Mouse (Mus musculus): ENCODE measurements around the gene Olfr484. TPM values are rescaled to one million over a fixed set of nuclear protein-coding genes. Genes with fewer than 3 reads are reported as not detected.
"Not testable (repeated sequence)": the region's sequence is repeated elsewhere in the genome, so short reads cannot be mapped to it uniquely, and the experiment has no call there.

Gene Olfr484
- polyA plus RNA-seq (2015; fragmentation: Nextera tagmentation; extraction: Ambion mirVana), result not detected in 2 replicates

DNA sequence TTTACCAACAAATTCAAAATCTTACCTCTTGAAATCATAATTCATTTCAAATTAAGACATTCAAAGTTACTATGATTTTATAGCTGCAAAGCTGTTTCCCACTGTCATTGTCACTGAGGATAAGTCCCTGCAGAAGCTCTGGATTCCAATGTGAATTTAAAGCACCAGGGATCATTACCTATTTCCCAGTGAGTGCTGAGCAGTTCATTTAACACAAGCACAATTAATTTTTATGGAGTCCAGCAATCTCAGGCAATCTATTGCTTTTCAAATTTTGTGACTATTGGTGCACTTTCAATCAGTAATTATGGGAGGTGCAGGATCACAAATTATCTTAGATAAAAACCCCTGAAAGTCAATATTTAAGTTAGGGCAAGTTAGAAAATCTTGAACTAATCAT is at the start of gene Olfr484:
Gene Olfr484, minus strand, starts transcription at position 101 of the 400 bp plus-strand sequence.
- no peak within 1 kb of the TSS for H3K27ac ChIP-seq (replicated peaks)

DNA sequence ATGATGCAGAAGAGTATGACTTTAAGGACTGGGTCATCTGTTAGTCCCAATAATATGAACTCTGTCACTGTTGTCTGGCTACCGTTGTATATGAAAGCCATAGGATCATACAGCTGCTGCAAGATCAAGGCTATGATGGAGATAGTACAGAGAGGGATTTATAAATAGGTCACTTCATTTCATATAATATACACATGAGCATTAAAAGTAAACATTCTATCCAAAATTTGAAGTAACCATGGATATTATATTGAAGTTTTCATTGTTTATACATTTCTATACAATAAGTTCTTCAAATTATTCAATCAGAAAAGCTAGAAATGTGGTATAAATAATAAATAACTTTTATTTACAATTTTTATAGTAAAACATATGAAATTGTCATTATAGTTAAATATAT is 45.4 kb upstream of the Olfr484 start, which contains the start of gene Olfr486:
Gene Olfr486, minus strand, starts transcription at position 101 of the 400 bp plus-strand sequence.
- H3K36me3 ChIP-seq; H3K9me3 ChIP-seq; H3K4me3 ChIP-seq; H3K9ac ChIP-seq; H3K4me2 ChIP-seq; H3K4me1 ChIP-seq (replicated peaks); H3K27me3 ChIP-seq; ATAC-seq (ENCODE audit: low FRiP score, low read depth); H3K27ac ChIP-seq (replicated peaks): not testable (repeated sequence)
- 96% methylated on average over 1 of the region's 1 CpGs for WGBS

More for the DNA sequence above, at the start of gene Olfr484:
- Histone ChIP-seq H3K9me3 (no peaks in the 10 kb centered on the region), H3K9ac (no peak within 1 kb of the TSS), H3K27me3 (no peaks in the 10 kb centered on the region), H3K4me2 (no peak within 1 kb of the TSS), H3K4me3 (no peak within 1 kb of the TSS), H3K4me1 (replicated peaks) (no peaks in the 10 kb centered on the region), H3K36me3 (no peaks in the 10 kb centered on the region)
- no peak for ATAC-seq (ENCODE audit: low FRiP score, low read depth)

DNA sequence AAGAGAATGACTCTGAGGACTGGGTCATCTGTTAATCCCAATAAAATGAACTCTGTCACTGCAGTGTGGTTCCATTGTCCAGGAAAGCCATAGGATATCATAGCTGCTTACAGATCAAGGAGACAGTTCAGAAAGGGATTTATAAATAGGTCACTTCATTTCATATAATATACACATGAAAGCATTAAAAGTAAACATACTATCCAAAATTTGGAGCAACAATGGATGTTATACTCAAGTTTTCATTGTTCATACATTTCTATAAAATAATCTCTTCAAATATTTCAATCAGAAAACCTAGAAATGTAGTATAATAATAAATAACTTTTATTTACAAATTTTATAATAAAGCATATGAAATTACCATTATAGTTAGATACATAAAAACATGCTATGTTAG is 32.5 kb upstream of the Olfr484 start, which contains the start of gene Olfr485:
Gene Olfr485, minus strand, starts transcription at position 101 of the 400 bp plus-strand sequence.
- Histone ChIP-seq H3K36me3 (no peaks in the 10 kb centered on the region), H3K9ac (no peak within 1 kb of the TSS), H3K27ac (replicated peaks) (no peak within 1 kb of the TSS), H3K4me3 (no peak within 1 kb of the TSS), H3K4me1 (replicated peaks) (no peaks in the 10 kb centered on the region), H3K9me3 (no peaks in the 10 kb centered on the region), H3K4me2 (no peak within 1 kb of the TSS), H3K27me3 (no peaks in the 10 kb centered on the region)
- ATAC-seq (ENCODE audit: low FRiP score, low read depth), result no peak

DNA sequence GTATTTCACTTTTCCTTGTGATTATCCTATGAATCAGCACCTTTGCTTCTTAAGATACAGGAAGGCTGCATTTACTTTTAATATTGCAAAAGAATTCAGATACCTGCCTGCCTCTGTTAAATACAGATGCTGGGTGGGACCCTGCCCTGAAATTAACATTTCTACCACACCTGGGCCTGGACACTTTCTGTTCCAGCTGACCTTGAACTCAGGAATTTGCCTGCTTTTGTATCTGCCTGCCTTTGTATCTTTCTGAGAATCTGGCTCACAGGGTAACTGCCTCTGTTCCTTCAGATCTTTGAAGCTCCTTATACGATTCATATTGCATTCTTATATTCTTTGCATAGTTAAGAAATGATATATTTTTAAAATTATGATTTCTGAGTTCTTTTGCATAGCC is 5.8 kb downstream of the Olfr484 start:
- Histone ChIP-seq H3K4me1 (replicated peaks) (no peaks in the 10 kb centered on the region), H3K9ac (no peak overlapping the region), H3K27ac (replicated peaks) (no peak overlapping the region), H3K4me2 (no peak overlapping the region), H3K36me3 (no peaks in the 10 kb centered on the region), H3K4me3 (no peak overlapping the region), H3K9me3 (no peaks in the 10 kb centered on the region), H3K27me3 (no peaks in the 10 kb centered on the region)
- 64% methylated on average over 1 of the region's 1 CpGs for WGBS
- no peak for ATAC-seq (ENCODE audit: low FRiP score, low read depth)

DNA sequence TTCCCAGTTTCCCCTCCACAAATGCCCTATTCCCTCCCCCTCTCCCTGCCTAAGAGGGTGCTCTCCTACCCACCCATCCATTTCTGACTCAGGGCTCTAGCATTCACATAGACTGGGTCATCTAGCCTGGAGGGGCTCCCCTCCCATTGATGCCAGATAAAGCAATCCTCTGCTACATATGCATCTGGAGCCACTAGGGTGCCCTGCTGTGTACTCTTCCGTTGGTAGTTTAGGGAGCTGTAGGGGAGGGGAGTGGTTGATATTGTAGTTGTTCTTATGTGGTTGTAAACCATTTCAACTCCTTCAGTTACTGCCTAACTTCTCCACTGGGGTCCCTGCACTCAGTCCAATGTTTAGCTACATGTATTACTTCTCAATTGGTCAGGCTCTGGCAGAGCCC is 6.6 kb downstream of the Olfr484 start:
- H3K9me3 ChIP-seq, result no peaks in the 10 kb centered on the region
- H3K27ac ChIP-seq (replicated peaks), result no peak overlapping the region
- H3K36me3 ChIP-seq, result no peaks in the 10 kb centered on the region
- H3K27me3 ChIP-seq, result no peaks in the 10 kb centered on the region
- no peaks in the 10 kb centered on the region for H3K4me1 ChIP-seq (replicated peaks)
- H3K4me3 ChIP-seq, result no peak overlapping the region
- H3K9ac ChIP-seq, result no peak overlapping the region
- WGBS, result 18% methylated on average over 1 of the region's 1 CpGs
- ATAC-seq (ENCODE audit: low FRiP score, low read depth), result no peak
- H3K4me2 ChIP-seq, result no peak overlapping the region

DNA sequence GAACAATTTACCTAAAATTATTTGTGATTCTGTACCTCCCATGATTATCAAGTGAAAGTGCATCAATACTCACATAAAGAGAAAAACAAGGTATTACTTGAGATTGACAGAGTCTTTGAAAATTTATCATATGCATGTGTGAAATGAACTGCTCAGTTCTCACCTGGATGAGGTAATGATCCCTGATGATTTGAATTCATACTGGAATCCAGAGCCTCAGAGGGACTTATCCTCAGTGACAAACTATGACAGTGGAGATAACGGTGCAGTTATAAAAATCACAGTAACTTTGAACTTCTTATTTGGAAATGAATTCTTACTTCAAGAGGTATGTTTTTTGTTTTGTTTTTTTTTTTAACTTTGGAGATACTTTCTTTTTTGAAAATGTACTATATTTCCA is 26.7 kb downstream of the Olfr484 start, which contains the start of gene Olfr483:
Gene Olfr483, plus strand, starts transcription at position 301 of the 400 bp plus-strand sequence.
- Histone ChIP-seq H3K4me2 (no peak within 1 kb of the TSS), H3K4me3 (no peak within 1 kb of the TSS), H3K9ac (no peak within 1 kb of the TSS), H3K4me1 (replicated peaks) (no peaks in the 10 kb centered on the region), H3K27ac (replicated peaks) (no peak within 1 kb of the TSS), H3K36me3 (no peaks in the 10 kb centered on the region), H3K27me3 (no peaks in the 10 kb centered on the region), H3K9me3 (no peaks in the 10 kb centered on the region)
- no peak for ATAC-seq (ENCODE audit: low FRiP score, low read depth)
- WGBS, result 95% methylated on average over 1 of the region's 1 CpGs

DNA sequence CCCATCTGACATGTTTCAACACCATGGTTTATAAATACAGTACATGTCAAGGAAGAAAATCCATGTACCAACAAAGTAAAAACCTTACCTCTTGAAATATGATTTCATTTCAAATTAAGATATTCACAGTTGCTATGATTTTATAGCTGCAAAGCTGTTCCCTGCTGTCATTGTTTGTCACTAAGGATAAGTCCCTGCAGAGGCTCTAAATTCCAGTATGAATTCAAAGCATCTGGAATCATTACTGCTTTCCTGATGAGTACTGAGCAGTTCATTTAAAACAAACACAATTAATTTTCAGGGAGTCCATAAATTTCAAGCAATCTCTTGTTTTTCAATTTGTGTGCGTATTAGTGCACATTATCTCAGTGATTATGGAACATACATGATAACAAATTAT is 29.8 kb downstream of the Olfr484 start, which contains the start of gene Olfr482:
Gene Olfr482, minus strand, starts transcription at position 101 of the 400 bp plus-strand sequence.
- WGBS, result 73% methylated on average over 1 of the region's 1 CpGs
- Histone ChIP-seq H3K9me3 (no peaks in the 10 kb centered on the region), H3K36me3 (no peaks in the 10 kb centered on the region), H3K4me1 (replicated peaks) (no peaks in the 10 kb centered on the region), H3K27ac (replicated peaks) (no peak within 1 kb of the TSS), H3K9ac (no peak within 1 kb of the TSS), H3K4me2 (no peak within 1 kb of the TSS), H3K4me3 (no peak within 1 kb of the TSS), H3K27me3 (no peaks in the 10 kb centered on the region)
- ATAC-seq (ENCODE audit: low FRiP score, low read depth), result no peak

DNA sequence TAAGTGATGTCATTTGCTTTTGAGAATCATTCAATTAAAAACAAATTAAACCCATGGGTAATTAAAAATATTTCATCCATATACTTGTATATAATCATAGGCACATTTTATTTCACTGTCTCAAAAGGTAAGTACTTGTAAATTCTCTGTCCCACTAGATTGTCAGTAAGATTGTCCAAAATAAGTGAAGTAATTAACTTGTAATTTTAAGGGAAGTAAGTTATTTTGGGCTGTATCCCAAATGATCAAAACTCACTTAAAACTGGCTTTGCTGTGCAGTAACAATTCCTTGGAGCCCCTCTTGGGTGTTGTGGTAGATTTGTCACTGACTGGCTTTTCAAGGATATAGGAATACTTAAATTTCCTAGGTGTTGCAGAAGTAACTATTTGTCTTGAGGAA is 47.7 kb downstream of the Olfr484 start, which contains the start of gene Olfr481:
Gene Olfr481, plus strand, starts transcription at position 301 of the 400 bp plus-strand sequence.
- H3K27me3 ChIP-seq, result no peaks in the 10 kb centered on the region
- no peak within 1 kb of the TSS for H3K9ac ChIP-seq
- H3K27ac ChIP-seq (replicated peaks), result no peak within 1 kb of the TSS
- H3K4me2 ChIP-seq, result no peak within 1 kb of the TSS
- no peaks in the 10 kb centered on the region for H3K9me3 ChIP-seq
- no peak for ATAC-seq (ENCODE audit: low FRiP score, low read depth)
- H3K36me3 ChIP-seq, result no peaks in the 10 kb centered on the region
- no peak within 1 kb of the TSS for H3K4me3 ChIP-seq
- no peaks in the 10 kb centered on the region for H3K4me1 ChIP-seq (replicated peaks)

Other genes with a start within 250 kb of the Olfr484 start
- 0.03 TPM in 1 of 2 replicates, not detected in the other for gene Olfr472, start 229.5 kb downstream of the Olfr484 start, polyA plus RNA-seq (2015; fragmentation: Nextera tagmentation; extraction: Ambion mirVana)
- gene Olfr473, start 197.0 kb downstream of the Olfr484 start, polyA plus RNA-seq (2015; fragmentation: Nextera tagmentation; extraction: Ambion mirVana), result not detected in 2 replicates
- gene Olfr474, start 172.8 kb downstream of the Olfr484 start, polyA plus RNA-seq (2015; fragmentation: Nextera tagmentation; extraction: Ambion mirVana), result not detected in 2 replicates
- not detected in 2 replicates for gene Olfr476, start 162.6 kb downstream of the Olfr484 start, polyA plus RNA-seq (2015; fragmentation: Nextera tagmentation; extraction: Ambion mirVana)
- not detected in 2 replicates for gene Olfr477, start 140.8 kb downstream of the Olfr484 start, polyA plus RNA-seq (2015; fragmentation: Nextera tagmentation; extraction: Ambion mirVana)
- gene Olfr478, start 93.5 kb downstream of the Olfr484 start, polyA plus RNA-seq (2015; fragmentation: Nextera tagmentation; extraction: Ambion mirVana), result not detected in 2 replicates
- gene Olfr479, start 76.8 kb downstream of the Olfr484 start, polyA plus RNA-seq (2015; fragmentation: Nextera tagmentation; extraction: Ambion mirVana), result not detected in 2 replicates
- gene Olfr480, start 60.1 kb downstream of the Olfr484 start, polyA plus RNA-seq (2015; fragmentation: Nextera tagmentation; extraction: Ambion mirVana), result not detected in 2 replicates
- not detected in 2 replicates for gene Olfr481, start 47.6 kb downstream of the Olfr484 start, polyA plus RNA-seq (2015; fragmentation: Nextera tagmentation; extraction: Ambion mirVana)
- 0.07 TPM in 1 of 2 replicates, not detected in the other for gene Olfr482, start 29.9 kb downstream of the Olfr484 start, polyA plus RNA-seq (2015; fragmentation: Nextera tagmentation; extraction: Ambion mirVana)
- gene Olfr483, start 26.6 kb downstream of the Olfr484 start, polyA plus RNA-seq (2015; fragmentation: Nextera tagmentation; extraction: Ambion mirVana), result not detected in 2 replicates
- not detected in 2 replicates for gene Olfr485, start 32.4 kb upstream of the Olfr484 start, polyA plus RNA-seq (2015; fragmentation: Nextera tagmentation; extraction: Ambion mirVana)
- not detected in 2 replicates for gene Olfr486, start 45.3 kb upstream of the Olfr484 start, polyA plus RNA-seq (2015; fragmentation: Nextera tagmentation; extraction: Ambion mirVana)
- not detected in 2 replicates for gene Olfr487, start 87.2 kb upstream of the Olfr484 start, polyA plus RNA-seq (2015; fragmentation: Nextera tagmentation; extraction: Ambion mirVana)
- not detected in 2 replicates for gene Olfr488, start 130.9 kb upstream of the Olfr484 start, polyA plus RNA-seq (2015; fragmentation: Nextera tagmentation; extraction: Ambion mirVana)
- gene Olfr490, start 161.5 kb upstream of the Olfr484 start, polyA plus RNA-seq (2015; fragmentation: Nextera tagmentation; extraction: Ambion mirVana), result not detected in 2 replicates
- not detected in 2 replicates for gene Olfr491, start 186.0 kb upstream of the Olfr484 start, polyA plus RNA-seq (2015; fragmentation: Nextera tagmentation; extraction: Ambion mirVana)
- gene Olfr492, start 196.2 kb upstream of the Olfr484 start, polyA plus RNA-seq (2015; fragmentation: Nextera tagmentation; extraction: Ambion mirVana), result not detected in 2 replicates
- gene Olfr493, start 219.5 kb upstream of the Olfr484 start, polyA plus RNA-seq (2015; fragmentation: Nextera tagmentation; extraction: Ambion mirVana), result not detected in 2 replicates
- not detected in 2 replicates for gene Olfr494, start 237.9 kb upstream of the Olfr484 start, polyA plus RNA-seq (2015; fragmentation: Nextera tagmentation; extraction: Ambion mirVana)